Mouse (Mus musculus) MEL (cell line): ENCODE measurements around the gene Wnt10b. TPM values are rescaled to one million over a fixed set of nuclear protein-coding genes. Genes with fewer than 3 reads are reported as not detected.

Experiments
- DNase-seq: peaks from one replicate; pipeline ENCODE4 v3.0.0; 2011; ENCODE audit warnings: low read depth, low spot score
- H3K27ac ChIP-seq: 2 replicates; pipeline ENCODE4 v1.5.1; 2012; ENCODE audit warnings: low read depth, mild to moderate bottlenecking, control low read depth, low read length, moderate library complexity; ENCODE audit not compliant: control insufficient read depth
- H3K27me3 ChIP-seq, 2 experiments: fragments of 150-350 bp in 1 of 2; sonication (generic) in 1 of 2; 2 replicates each; pipeline ENCODE4 v1.6.1; 2012; ENCODE audit warnings: low read length in 2 of 2, mild to moderate bottlenecking in 2 of 2, improper control_type of control experiment in 1 of 2, moderate library complexity in 1 of 2; ENCODE audit not compliant: insufficient read depth in 2 of 2, control insufficient read depth in 1 of 2
- H3K36me3 ChIP-seq, 2 experiments: 2 replicates each; pipeline ENCODE4 v1.6.1; 2012 to 2014; ENCODE audit warnings: low read length in 2 of 2, improper control_type of control experiment in 1 of 2, inconsistent platforms in 1 of 2, mild to moderate bottlenecking in 1 of 2; ENCODE audit not compliant: insufficient read depth in 2 of 2, control insufficient read depth in 1 of 2
- H3K4me1 ChIP-seq, 2 experiments: fragments of 150-350 bp in 1 of 2; sonication (generic) in 1 of 2; 2 replicates each; pipeline ENCODE4 v1.6.1; 2012; ENCODE audit warnings: low read length in 2 of 2, improper control_type of control experiment in 1 of 2, mild to moderate bottlenecking in 1 of 2; ENCODE audit not compliant: insufficient read depth in 2 of 2, control insufficient read depth in 1 of 2
- H3K4me3 ChIP-seq, 2 experiments: fragments of 150-350 bp in 1 of 2; sonication (generic) in 1 of 2; 2 replicates each; pipeline ENCODE4 v1.5.1; 2012; ENCODE audit warnings: low read depth in 2 of 2, low read length in 2 of 2, mild to moderate bottlenecking in 2 of 2, moderate library complexity in 2 of 2, control low read depth in 1 of 2, improper control_type of control experiment in 1 of 2; ENCODE audit not compliant: control insufficient read depth in 1 of 2, insufficient read depth in 1 of 2
- H3K79me2 ChIP-seq: 2 replicates; pipeline ENCODE4 v1.6.1; 2012; ENCODE audit warnings: mild to moderate bottlenecking, low read length, moderate library complexity; ENCODE audit not compliant: control insufficient read depth, poor library complexity, insufficient read depth
- H3K9ac ChIP-seq: 2 replicates; pipeline ENCODE4 v1.6.1; 2012; ENCODE audit warnings: low read depth, mild to moderate bottlenecking, control low read depth, low read length, moderate library complexity; ENCODE audit not compliant: control insufficient read depth, poor library complexity, severe bottlenecking
- H3K9me3 ChIP-seq: fragments of 150-350 bp; sonication (generic); replicated peaks from 2 replicates; pipeline ENCODE4 v1.6.1; 2012; ENCODE audit warnings: mild to moderate bottlenecking, low read length, improper control_type of control experiment, moderate library complexity; ENCODE audit not compliant: insufficient read depth
- CHD1 ChIP-seq: IDR thresholded peaks from 2 replicates; pipeline ENCODE4 v1.6.1; 2012; ENCODE audit warnings: low read depth, mild to moderate bottlenecking, inconsistent platforms, low read length, improper control_type of control experiment
- EP300 ChIP-seq, 2 experiments: IDR thresholded peaks; 2 replicates each; pipeline ENCODE4 v1.6.1; 2011; ENCODE audit warnings: improper control_type of control experiment in 2 of 2, low read length in 2 of 2, low read depth in 1 of 2, mild to moderate bottlenecking in 1 of 2
- GABPA ChIP-seq: IDR thresholded peaks from 2 replicates; pipeline ENCODE4 v1.6.1; 2012; ENCODE audit warnings: low read depth, mild to moderate bottlenecking, inconsistent platforms, low read length, improper control_type of control experiment, moderate library complexity
- KAT2A ChIP-seq: conservative IDR thresholded peaks from 2 replicates; pipeline ENCODE4 v1.6.1; 2012; ENCODE audit warnings: low read depth, low read length, improper control_type of control experiment, inconsistent platforms
- MAZ ChIP-seq: IDR thresholded peaks from 2 replicates; pipeline ENCODE4 v1.6.1; 2012; ENCODE audit warnings: low read depth, mild to moderate bottlenecking, inconsistent platforms, low read length, improper control_type of control experiment
- MYC ChIP-seq: IDR thresholded peaks from 2 replicates; pipeline ENCODE4 v1.6.1; 2011; ENCODE audit warnings: low read depth, mild to moderate bottlenecking, low read length, improper control_type of control experiment, moderate library complexity
- POLR2A ChIP-seq, 2 experiments: IDR thresholded peaks; 2 replicates each; pipeline ENCODE4 v1.6.1; 2011 to 2012; ENCODE audit warnings: low read length in 2 of 2, mild to moderate bottlenecking in 2 of 2, control low read depth in 1 of 2, improper control_type of control experiment in 1 of 2, low read depth in 1 of 2, moderate library complexity in 1 of 2; ENCODE audit not compliant: control insufficient read depth in 1 of 2, insufficient read depth in 1 of 2, poor library complexity in 1 of 2
- POLR2AphosphoS2 ChIP-seq: IDR thresholded peaks from 2 replicates; pipeline ENCODE4 v1.6.1; 2011; ENCODE audit warnings: low read length, improper control_type of control experiment
- POLR2AphosphoS5 ChIP-seq: IDR thresholded peaks from 2 replicates; pipeline ENCODE4 v1.6.1; 2012; ENCODE audit warnings: low read depth, borderline replicate concordance, mild to moderate bottlenecking, inconsistent platforms, low read length, moderate library complexity, mixed read lengths
- RAD21 ChIP-seq: IDR thresholded peaks from 2 replicates; pipeline ENCODE4 v1.6.1; 2011; ENCODE audit warnings: mild to moderate bottlenecking, low read depth, low read length, improper control_type of control experiment
- SMC3 ChIP-seq: IDR thresholded peaks from 2 replicates; pipeline ENCODE4 v1.6.1; 2011; ENCODE audit warnings: low read depth, low read length, improper control_type of control experiment
- TAL1 ChIP-seq: IDR thresholded peaks from 2 replicates; pipeline ENCODE4 v1.6.1; 2012; ENCODE audit warnings: mild to moderate bottlenecking, inconsistent platforms, low read length, moderate library complexity, mixed read lengths
- UBTF ChIP-seq: IDR thresholded peaks from 2 replicates; pipeline ENCODE4 v1.6.1; 2012; ENCODE audit warnings: low read depth, mild to moderate bottlenecking, inconsistent platforms, low read length, improper control_type of control experiment, moderate library complexity, borderline replicate concordance; ENCODE audit not compliant: insufficient read depth
- USF2 ChIP-seq, 2 experiments: IDR thresholded peaks; 2 replicates each; pipeline ENCODE4 v1.6.1; 2011 to 2012; ENCODE audit warnings: improper control_type of control experiment in 2 of 2, low read length in 2 of 2, borderline replicate concordance in 1 of 2, inconsistent platforms in 1 of 2, low read depth in 1 of 2, mild to moderate bottlenecking in 1 of 2; ENCODE audit not compliant: insufficient read depth in 1 of 2
- ZNF384 ChIP-seq: IDR thresholded peaks from 2 replicates; pipeline ENCODE4 v1.6.1; 2012; ENCODE audit warnings: low read depth, mild to moderate bottlenecking, inconsistent platforms, low read length, improper control_type of control experiment
- polyA plus RNA-seq, 2 experiments: library from polyadenylated mRNA; stranded (reverse) in 1 of 2; unstranded in 1 of 2; fragments of >175 nt in 1 of 2; fragments of >200 nt in 1 of 2; gene quantifications; 2 replicates each; pipeline versions ENCODE4 v1.2.1 to v1.2.4; 2012; ENCODE audit warnings: low replicate concordance in 2 of 2, low read depth in 1 of 2; ENCODE audit not compliant: insufficient read length in 2 of 2, insufficient read depth in 1 of 2, missing spikeins in 1 of 2
- total RNA-seq: library from RNA; depleted of rRNA; stranded (reverse); fragments of 300-350 nt; gene quantifications from 2 replicates; pipeline ENCODE4 v1.2.3, GENCODE M21; 2012

Gene Wnt10b
- total and polyA plus RNA-seq, 3 experiments, result 0.14 to 0.23 TPM; not detected in 1

DNA sequence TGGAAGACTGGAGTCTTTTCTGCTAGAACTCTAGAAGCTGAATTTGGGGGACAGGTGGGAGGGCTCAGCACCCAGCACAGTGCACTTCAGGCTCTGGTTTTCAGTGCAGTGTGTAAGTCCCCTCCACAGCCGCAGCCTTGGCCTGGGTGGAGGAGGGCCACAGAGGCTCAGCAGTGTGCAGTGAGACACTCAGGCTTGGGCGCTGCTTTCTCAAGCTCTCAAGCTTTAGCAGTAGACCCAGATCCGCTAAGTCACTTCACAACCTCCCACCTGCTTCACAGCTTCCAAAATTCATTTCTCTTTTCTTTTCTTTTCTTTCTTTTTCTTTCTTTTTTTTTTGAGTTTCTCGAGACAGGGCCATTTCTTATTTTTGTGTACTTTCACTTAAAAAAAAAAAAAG is 43.0 kb upstream of the Wnt10b start:
- TF ChIP-seq EP300 (IDR thresholded peaks at IDR 0.05; ENCODE audit: low read depth in 1 of 2, low read length in 2 of 2) (no peak), POLR2AphosphoS2 (no peak)
- H3K4me3 ChIP-seq, result no peak overlapping the region
- no peak overlapping the region for H3K27ac ChIP-seq
- H3K27me3 ChIP-seq, result no peaks in the 10 kb centered on the region
- no peaks in the 10 kb centered on the region for H3K9me3 ChIP-seq
- peaks cover 0 to 2% of the 10 kb centered on the region in 2 experiments; a peak in 1 of 4 replicates for H3K36me3 ChIP-seq
- no peaks in the 10 kb centered on the region for H3K4me1 ChIP-seq
- no peak for DNase-seq
- no peak overlapping the region for H3K9ac ChIP-seq
- H3K79me2 ChIP-seq, result no peaks in the 10 kb centered on the region

DNA sequence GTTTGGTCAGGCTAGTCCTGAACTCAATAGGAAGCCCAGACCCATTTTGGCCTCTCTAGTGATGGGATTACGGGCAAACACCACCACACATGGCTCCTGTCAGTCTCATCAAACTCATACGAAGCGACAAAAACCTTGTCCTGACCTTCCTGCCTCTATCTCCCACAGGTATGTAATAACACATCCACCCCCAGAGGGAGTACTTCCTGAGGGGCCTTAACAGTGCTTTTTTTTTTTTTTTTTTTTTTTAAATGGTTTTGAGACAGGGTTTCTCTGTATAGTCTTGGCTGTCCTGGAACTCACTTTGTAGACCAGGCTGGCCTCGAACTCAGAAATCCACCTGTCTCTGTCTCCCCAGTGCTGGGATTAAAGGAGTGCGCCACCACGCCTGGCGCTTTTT is 40.2 kb upstream of the Wnt10b start:
- Histone ChIP-seq H3K9ac (no peak overlapping the region), H3K27ac (no peak overlapping the region), H3K36me3 (peaks cover 0 to 3% of the 10 kb centered on the region in 2 experiments; a peak in 2 of 4 replicates), H3K4me1 (0 out of 4 replicates have a peak, but pooled peaks cover 0 to 2% of the 10 kb centered on the region in 2 experiments), H3K27me3 (no peaks in the 10 kb centered on the region), H3K4me3 (no peak overlapping the region), H3K9me3 (no peaks in the 10 kb centered on the region), H3K79me2 (no peaks in the 10 kb centered on the region)
- no peak for TF ChIP-seq UBTF
- no peak for TF ChIP-seq CHD1
- no peak for TF ChIP-seq RAD21
- peak in 1 of 2 experiments; percentile 31; a peak in 1 of 4 replicates for TF ChIP-seq POLR2A (IDR thresholded peaks at IDR 0.05; ENCODE audit: control insufficient read depth in 1 of 2, insufficient read depth in 1 of 2, low read depth in 1 of 2, low read length in 2 of 2, poor library complexity in 1 of 2)
- TF ChIP-seq POLR2AphosphoS5, result no peak
- no peak for TF ChIP-seq TAL1
- TF ChIP-seq POLR2AphosphoS2, result no peak; the same call in 1 of the 2 replicates
- no peak for TF ChIP-seq MYC
- no peak for TF ChIP-seq EP300 (IDR thresholded peaks at IDR 0.05; ENCODE audit: low read depth in 1 of 2, low read length in 2 of 2)
- TF ChIP-seq GABPA, result no peak
- TF ChIP-seq SMC3, result no peak
- TF ChIP-seq USF2 (IDR thresholded peaks at IDR 0.05; ENCODE audit: borderline replicate concordance in 1 of 2, insufficient read depth in 1 of 2, low read depth in 1 of 2, low read length in 2 of 2), result no peak
- TF ChIP-seq ZNF384, result peak; percentile 86
- no peak for TF ChIP-seq KAT2A
- no peak for TF ChIP-seq MAZ
- peak; percentile 23 for DNase-seq
